Mouse (Mus musculus): ENCODE results near the gene Tfap4.
"Not testable (repeated sequence)": the region's sequence is repeated elsewhere in the genome, so short reads cannot be mapped to it uniquely, and the experiment has no call there.

Tfap4 gene

GRCm38 (mm10) chr16:4592909-4593875, 33.5 kb upstream of the Tfap4 start:
- DNase-seq, result peak; percentile 66 to 72

GRCm38 (mm10) chr16:4590236-4590635, 30.6 kb upstream of the Tfap4 start:
- no peak for DNase-seq

- DNase-seq, result no peak
These were observed 28.0 kb upstream of the Tfap4 start for GRCm38 (mm10) chr16:4587516-4588210.

- peak; percentile 85 to 90 for DNase-seq
These were observed 27.0 kb upstream of the Tfap4 start for GRCm38 (mm10) chr16:4586531-4587123.

GRCm38 (mm10) chr16:4585642-4586530, 26.2 kb upstream of the Tfap4 start:
- DNase-seq, result no peak

GRCm38 (mm10) chr16:4584438-4584837, 24.8 kb upstream of the Tfap4 start:
- no peak for DNase-seq

GRCm38 (mm10) chr16:4583807-4584206, 24.2 kb upstream of the Tfap4 start:
- no peak for DNase-seq

GRCm38 (mm10) chr16:4581179-4581578, 21.5 kb upstream of the Tfap4 start:
- not testable (repeated sequence) for DNase-seq

GRCm38 (mm10) chr16:4578630-4579029, 19.0 kb upstream of the Tfap4 start:
- DNase-seq, result no peak

GRCm38 (mm10) chr16:4576873-4577272, 17.2 kb upstream of the Tfap4 start:
- no peak for DNase-seq

- no peak for DNase-seq
These were observed 16.4 kb upstream of the Tfap4 start for GRCm38 (mm10) chr16:4576038-4576437.

- no peak for DNase-seq
These were observed 11.1 kb upstream of the Tfap4 start for GRCm38 (mm10) chr16:4570737-4571136.

GRCm38 (mm10) chr16:4567912-4568311, 8.3 kb upstream of the Tfap4 start:
- DNase-seq, result peak; percentile 77

GRCm38 (mm10) chr16:4560145-4560952, 695 bp upstream of the Tfap4 start:
- peak; percentile 62 to 63 for DNase-seq

GRCm38 (mm10) chr16:4558980-4559631, 548 bp downstream of the Tfap4 start:
- DNase-seq, result peak; percentile 64 to 65

GRCm38 (mm10) chr16:4558384-4558979, 1.2 kb downstream of the Tfap4 start:
- peak; percentile 89 for DNase-seq

- DNase-seq, result peak; percentile 47 to 58
These were observed 1.7 kb downstream of the Tfap4 start for GRCm38 (mm10) chr16:4557949-4558348.

GRCm38 (mm10) chr16:4557085-4557484, 2.6 kb downstream of the Tfap4 start:
- no peak for DNase-seq

GRCm38 (mm10) chr16:4555555-4555954, 4.1 kb downstream of the Tfap4 start:
- no peak for DNase-seq

GRCm38 (mm10) chr16:4552829-4553550, 6.7 kb downstream of the Tfap4 start:
- DNase-seq, result no peak
